Mouse (Mus musculus): ENCODE measurements at regions not wholly inside any gene's neighbourhood (a gene's known extent, or its start where the extent isn't known, plus 50 kb on each side); places are given as distances from the start of the nearest gene placed in this dataset.

DNA sequence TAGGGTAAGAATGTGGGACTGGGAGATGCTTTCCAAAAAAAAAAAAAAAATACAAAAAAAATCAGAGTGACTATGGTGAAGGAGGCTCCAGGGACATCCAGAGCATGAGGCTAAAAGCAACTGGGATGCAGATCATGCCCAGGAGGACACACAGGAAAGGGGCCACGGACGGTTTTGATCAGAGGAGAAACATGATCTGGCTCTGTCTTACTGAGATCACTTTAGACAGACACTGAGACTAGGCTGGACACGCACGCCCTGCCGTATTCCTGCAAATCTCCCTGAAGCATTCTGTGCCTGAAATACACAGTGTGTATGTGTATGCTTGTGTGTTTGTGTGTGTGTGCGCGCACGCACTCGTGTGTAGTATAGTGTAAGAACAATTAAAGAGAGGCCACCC lies 167.1 kb downstream of the Dusp6 start:
- TF ChIP-seq CTCF (IDR thresholded peaks at IDR 0.05; ENCODE audit: extremely low read depth, insufficient read length, insufficient replicate concordance, low read depth, low read length) (no peak), POLR2A (IDR thresholded peaks at IDR 0.05; ENCODE audit: low read depth, low read length) (no peak)

Measured in small intestine, adult 2 months (tissue).